Mouse (Mus musculus) neural tube, embryonic 13.5 days (tissue): ENCODE measurements around the gene Manea. TPM values are rescaled to one million over a fixed set of nuclear protein-coding genes. Genes with fewer than 3 reads are reported as not detected.
"Not testable (repeated sequence)": the region's sequence is repeated elsewhere in the genome, so short reads cannot be mapped to it uniquely, and the experiment has no call there.

Source experiments
- ATAC-seq: fragments of 200-750 bp; cut with Nextera tagmentation; 2 replicates; pipeline ENCODE4 v1.8.0; 2017; ENCODE audit warnings: low read depth, mild to moderate bottlenecking, moderate TSS enrichment, moderate library complexity
- H3K27ac ChIP-seq: fragments of 300-500 bp; sonication (generic); replicated peaks from 2 replicates; pipeline ENCODE4 v1.5.1; 2015; ENCODE audit warnings: moderate library complexity, mild to moderate bottlenecking, inconsistent platforms
- H3K27me3 ChIP-seq: fragments of 300-500 bp; sonication (generic); 2 replicates; pipeline ENCODE4 v1.6.1; 2015; ENCODE audit warnings: mild to moderate bottlenecking, inconsistent platforms
- H3K36me3 ChIP-seq: fragments of 300-500 bp; sonication (generic); 2 replicates; pipeline ENCODE4 v1.6.1; 2015; ENCODE audit warnings: mild to moderate bottlenecking, inconsistent platforms
- H3K4me1 ChIP-seq: fragments of 300-500 bp; sonication (generic); replicated peaks from 2 replicates; pipeline ENCODE4 v1.6.1; 2015; ENCODE audit warnings: inconsistent platforms
- H3K4me2 ChIP-seq: fragments of 300-500 bp; sonication (generic); 2 replicates; pipeline ENCODE4 v1.6.1; 2015; ENCODE audit warnings: inconsistent platforms, mild to moderate bottlenecking, moderate library complexity
- H3K4me3 ChIP-seq: fragments of 300-500 bp; sonication (generic); 2 replicates; pipeline ENCODE4 v1.5.1; 2015; ENCODE audit warnings: mild to moderate bottlenecking, inconsistent platforms
- H3K9ac ChIP-seq: fragments of 300-500 bp; sonication (generic); 2 replicates; pipeline ENCODE4 v1.6.1; 2015; ENCODE audit warnings: moderate library complexity, mild to moderate bottlenecking, inconsistent platforms
- H3K9me3 ChIP-seq: fragments of 300-500 bp; sonication (generic); 2 replicates; pipeline ENCODE4 v1.6.1; 2016; ENCODE audit warnings: inconsistent platforms
- WGBS: fragments of 180-500 bp; shearing (Covaris S2); methylation state at CpG from one replicate; pipeline ENCODE4 v1.1.7; 2015; 5-methylcytosine and 5-hydroxymethylcytosine counted together
- polyA plus RNA-seq: library from polyadenylated mRNA; unstranded; fragments of >200 nt; fragmentation: Nextera tagmentation; extraction: Ambion mirVana; gene quantifications from 2 replicates; pipeline ENCODE4 v1.2.1, GENCODE M21; 2015

Manea gene
- 16.3 and 17.0 TPM in 2 replicates for polyA plus RNA-seq

DNA sequence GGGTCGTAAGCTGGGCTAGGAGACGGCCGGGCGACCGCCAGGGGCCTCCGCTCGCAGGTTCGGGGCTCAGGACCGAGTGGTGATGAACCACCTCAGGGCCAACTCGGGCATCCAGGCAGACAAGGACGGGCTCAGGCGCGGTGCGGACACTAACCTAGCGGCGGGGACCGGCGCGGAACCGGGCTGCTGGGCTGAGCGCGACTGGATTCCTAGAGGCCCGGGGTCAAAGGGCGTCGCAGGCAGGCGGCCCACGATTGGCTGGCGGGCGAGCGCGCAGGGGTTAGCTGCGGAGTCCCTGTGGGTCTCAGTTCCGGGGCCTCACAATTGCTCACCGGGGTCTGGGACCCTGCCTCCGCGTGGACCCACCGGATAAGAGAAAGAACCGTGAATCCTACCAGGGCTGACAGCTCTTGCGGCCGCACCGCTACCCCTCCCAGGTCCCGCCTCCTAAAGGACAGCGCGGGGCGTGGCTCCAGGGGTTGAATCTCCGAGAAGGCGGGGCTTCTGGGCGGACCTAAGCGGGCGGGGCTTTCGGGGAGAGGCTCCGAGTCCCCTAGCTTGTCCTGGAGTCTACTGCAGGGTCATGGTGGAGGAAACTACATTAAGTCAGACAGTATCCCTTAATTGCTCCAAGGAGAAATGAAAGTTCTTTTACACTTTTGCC is at the start of gene Manea:
Manea (minus strand) TSS at position 449 of the 664 bp plus-strand sequence.
- Histone ChIP-seq H3K36me3 (no peaks in the 10 kb centered on the region), H3K9me3 (no peaks in the 10 kb centered on the region), H3K4me1 (peaks cover 17% of the 10 kb centered on the region), H3K4me3 (peak within 1 kb of the TSS; percentile 74), H3K27ac (peak within 1 kb of the TSS; percentile 89), H3K4me2 (peak within 1 kb of the TSS; percentile 63), H3K9ac (peak within 1 kb of the TSS; percentile 90), H3K27me3 (no peaks in the 10 kb centered on the region)
- 0% methylated on average over 52 of the region's 52 CpGs for WGBS
- peak; percentile 99 for ATAC-seq

DNA sequence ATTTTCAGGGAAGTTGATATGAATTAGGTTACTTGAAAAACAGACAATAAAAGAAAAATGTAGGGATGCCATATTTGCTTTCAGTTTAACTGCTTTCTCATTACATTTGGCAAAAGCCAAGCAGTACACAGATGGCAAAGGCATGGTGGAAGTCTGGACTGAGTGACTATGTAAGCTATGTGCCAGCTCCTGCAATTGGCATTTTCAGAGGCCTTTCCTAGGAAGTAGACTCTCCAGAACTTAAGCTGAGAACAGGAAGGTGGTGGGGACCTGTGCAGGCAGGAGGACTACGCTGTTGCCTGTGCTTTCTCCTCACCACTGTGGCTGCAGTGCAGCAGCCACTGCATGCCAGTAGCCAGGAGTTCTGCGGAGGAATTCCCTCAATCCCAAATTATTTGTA is 7.9 kb upstream of the Manea start:
- H3K9ac ChIP-seq = no peak overlapping the region
- no peak overlapping the region for H3K27ac ChIP-seq
- no peaks in the 10 kb centered on the region for H3K4me1 ChIP-seq
- H3K4me3 ChIP-seq = no peak overlapping the region
- no peaks in the 10 kb centered on the region for H3K36me3 ChIP-seq
- 90% methylated on average over 2 of the region's 2 CpGs for WGBS
- no peaks in the 10 kb centered on the region for H3K9me3 ChIP-seq
- ATAC-seq = no peak
- no peaks in the 10 kb centered on the region for H3K27me3 ChIP-seq
- H3K4me2 ChIP-seq = no peak overlapping the region

DNA sequence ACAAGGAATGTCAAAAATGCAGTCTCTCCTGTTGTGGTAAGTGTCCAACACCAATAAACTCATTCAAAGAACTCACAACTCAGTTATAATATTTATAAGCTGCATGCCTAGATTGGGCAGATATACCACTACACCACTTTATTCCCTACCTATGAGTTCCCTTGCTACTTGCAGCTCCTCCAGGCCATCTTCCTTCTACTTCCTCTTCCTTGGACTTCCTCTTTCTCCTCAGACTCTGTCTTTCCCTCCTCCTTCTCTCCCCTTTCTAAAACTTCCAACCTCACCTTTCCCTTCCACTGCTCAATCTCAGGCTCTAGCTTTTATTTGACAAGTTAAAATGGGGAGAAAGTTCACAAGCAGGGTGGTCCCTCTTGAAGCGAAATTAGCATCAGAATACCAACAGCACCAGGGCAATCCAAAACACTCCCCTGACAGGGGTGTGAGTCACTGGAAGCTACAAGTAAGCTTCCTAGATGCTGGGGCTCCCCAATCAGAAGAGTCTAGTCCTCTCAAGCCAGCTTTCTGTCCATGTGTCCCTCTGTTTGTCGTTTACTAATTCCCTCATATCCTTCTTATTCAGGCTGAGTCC is 7.0 kb upstream of the Manea start:
- no peak overlapping the region for H3K4me3 ChIP-seq
- H3K27ac ChIP-seq = no peak overlapping the region
- 20% methylated on average over 2 of the region's 2 CpGs for WGBS
- H3K4me1 ChIP-seq = no peaks in the 10 kb centered on the region
- no peak overlapping the region for H3K9ac ChIP-seq
- H3K4me2 ChIP-seq = no peak overlapping the region
- no peak for ATAC-seq
- no peaks in the 10 kb centered on the region for H3K9me3 ChIP-seq
- no peaks in the 10 kb centered on the region for H3K36me3 ChIP-seq
- no peaks in the 10 kb centered on the region for H3K27me3 ChIP-seq

DNA sequence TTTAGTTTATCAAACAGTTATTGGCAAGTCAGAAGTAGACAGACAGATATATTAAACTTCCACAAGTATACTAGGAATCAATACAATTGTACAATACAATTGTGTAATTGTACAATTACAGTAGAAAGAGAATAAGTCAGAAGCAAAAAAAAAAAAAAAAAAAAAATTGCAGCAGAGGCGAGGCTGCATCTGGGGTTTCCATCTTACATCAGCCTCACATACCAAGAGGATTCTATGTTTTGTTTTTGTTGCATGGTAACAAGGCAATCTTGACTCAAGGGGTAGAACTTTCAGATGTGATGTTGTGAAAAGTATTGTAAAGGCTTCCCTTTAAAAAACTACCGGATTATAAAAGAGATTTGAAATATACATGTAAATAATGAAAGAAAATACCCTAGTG is 548 bp upstream of the Manea start:
- H3K4me3 ChIP-seq = no peak overlapping the region
- no peaks in the 10 kb centered on the region for H3K9me3 ChIP-seq
- H3K27ac ChIP-seq = no peak overlapping the region
- H3K9ac ChIP-seq = no peak overlapping the region
- no peak overlapping the region for H3K4me2 ChIP-seq
- no peaks in the 10 kb centered on the region for H3K36me3 ChIP-seq
- 56% methylated on average over 2 of the region's 2 CpGs for WGBS
- no peak for ATAC-seq
- H3K27me3 ChIP-seq = no peaks in the 10 kb centered on the region
- peaks cover 17% of the 10 kb centered on the region for H3K4me1 ChIP-seq

- peak overlapping the region; percentile 89 for H3K27ac ChIP-seq
- no peaks in the 10 kb centered on the region for H3K9me3 ChIP-seq
- H3K4me2 ChIP-seq = peak overlapping the region; percentile 63
- no peaks in the 10 kb centered on the region for H3K36me3 ChIP-seq
- peak; percentile 24; the same call in 1 of the 2 replicates for ATAC-seq
- peak overlapping the region; percentile 74 for H3K4me3 ChIP-seq
- peak overlapping the region; percentile 90 for H3K9ac ChIP-seq
- WGBS = under 1% methylated on average over 16 of the region's 16 CpGs
- peaks cover 17% of the 10 kb centered on the region for H3K4me1 ChIP-seq
- H3K27me3 ChIP-seq = no peaks in the 10 kb centered on the region
These were observed 799 bp downstream of the Manea start for GRCm38 (mm10) chr4:26345741-26346442.

DNA sequence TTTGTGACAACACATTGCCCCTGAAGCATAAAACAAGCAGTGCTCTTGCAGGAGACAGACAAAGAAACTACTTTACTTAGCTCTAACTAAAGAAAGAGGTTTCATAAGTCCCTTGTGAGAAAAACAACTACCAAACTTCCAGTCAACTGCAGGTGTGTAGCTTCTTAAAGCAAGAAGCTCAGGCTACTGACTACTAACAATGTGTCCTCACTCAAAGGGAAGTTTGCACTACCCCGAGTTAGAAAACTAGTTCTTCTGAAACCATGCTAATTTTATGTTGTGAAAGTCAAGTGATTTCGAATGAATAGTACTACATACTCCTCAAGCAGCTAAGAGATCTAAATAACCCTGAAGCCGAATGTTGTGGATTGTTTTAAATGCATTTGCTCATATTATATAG is 1.6 kb downstream of the Manea start:
- peak overlapping the region; percentile 63 for H3K4me2 ChIP-seq
- H3K27ac ChIP-seq = no peak overlapping the region
- peak overlapping the region; percentile 74 for H3K4me3 ChIP-seq
- peaks cover 20% of the 10 kb centered on the region for H3K4me1 ChIP-seq
- H3K27me3 ChIP-seq = no peaks in the 10 kb centered on the region
- ATAC-seq = no peak
- no peaks in the 10 kb centered on the region for H3K9me3 ChIP-seq
- WGBS = 70% methylated on average over 3 of the region's 3 CpGs
- H3K9ac ChIP-seq = no peak overlapping the region
- H3K36me3 ChIP-seq = 0 out of 2 replicates have a peak, but pooled peaks cover 4% of the 10 kb centered on the region

DNA sequence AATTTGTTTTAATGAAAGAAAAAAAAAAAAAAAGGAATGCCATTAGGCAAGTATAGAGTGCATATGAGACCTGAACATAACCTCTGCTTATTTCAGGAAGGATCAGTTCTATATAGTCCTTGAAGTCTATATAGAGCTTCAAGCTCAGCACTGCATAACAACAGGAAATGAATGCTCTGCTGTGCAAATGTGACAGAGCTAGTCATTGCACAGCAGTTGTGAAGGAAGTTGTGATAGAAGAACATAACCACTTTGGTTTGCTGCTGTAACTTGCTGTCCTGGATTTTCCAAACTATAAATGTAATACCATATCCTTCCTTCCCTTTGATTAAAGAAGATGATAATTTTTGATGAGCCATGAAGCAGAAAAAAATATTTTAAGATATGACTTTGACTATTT is 4.3 kb downstream of the Manea start:
- no peak overlapping the region for H3K4me3 ChIP-seq
- peaks cover 37% of the 10 kb centered on the region for H3K4me1 ChIP-seq
- H3K36me3 ChIP-seq = 0 out of 2 replicates have a peak, but pooled peaks cover 7% of the 10 kb centered on the region
- H3K27me3 ChIP-seq = no peaks in the 10 kb centered on the region
- H3K4me2 ChIP-seq = no peak overlapping the region
- H3K9me3 ChIP-seq = no peaks in the 10 kb centered on the region
- H3K9ac ChIP-seq = no peak overlapping the region
- ATAC-seq = no peak
- H3K27ac ChIP-seq = no peak overlapping the region

DNA sequence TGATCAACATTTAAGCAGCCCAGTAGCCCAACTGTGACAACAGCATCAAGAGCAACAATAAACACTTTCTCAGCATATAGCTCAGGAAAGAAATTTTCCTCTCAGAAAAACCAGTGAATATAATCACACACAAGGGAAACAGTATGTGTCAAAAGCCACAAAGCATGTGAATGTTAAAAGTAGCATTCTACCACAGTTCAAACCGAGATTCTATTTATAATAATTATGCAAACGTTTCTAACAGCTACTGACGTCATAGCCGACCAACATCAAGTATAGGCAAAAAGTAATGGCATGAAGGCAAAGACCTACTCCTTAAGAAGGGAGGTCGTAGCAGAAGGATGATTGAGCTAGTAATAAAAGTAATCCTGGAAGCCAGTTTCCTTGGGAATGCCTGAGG is 8.1 kb downstream of the Manea start:
- ATAC-seq = no peak
- Histone ChIP-seq H3K9ac (no peak overlapping the region), H3K27ac (no peak overlapping the region), H3K27me3 (no peaks in the 10 kb centered on the region), H3K9me3 (no peaks in the 10 kb centered on the region), H3K36me3 (0 out of 2 replicates have a peak, but pooled peaks cover 7% of the 10 kb centered on the region), H3K4me1 (peaks cover 23% of the 10 kb centered on the region), H3K4me3 (no peak overlapping the region), H3K4me2 (no peak overlapping the region)
- WGBS = 79% methylated on average over 5 of the region's 5 CpGs

- Histone ChIP-seq H3K9ac (no peak overlapping the region), H3K9me3 (no peaks in the 10 kb centered on the region), H3K4me2 (no peak overlapping the region), H3K36me3 (0 out of 2 replicates have a peak, but pooled peaks cover 7% of the 10 kb centered on the region), H3K4me3 (no peak overlapping the region), H3K27ac (no peak overlapping the region), H3K4me1 (peaks cover 20% of the 10 kb centered on the region), H3K27me3 (no peaks in the 10 kb centered on the region)
- no peak for ATAC-seq
- 95% methylated on average over 5 of the region's 5 CpGs for WGBS
These were observed 10.1 kb downstream of the Manea start for GRCm38 (mm10) chr4:26336563-26336962.

GRCm38 (mm10) chr4:26304731-26305130 is 42.0 kb downstream of the Manea start:
- not testable (repeated sequence) for H3K9ac ChIP-seq, H3K4me1 ChIP-seq, H3K27me3 ChIP-seq, H3K4me3 ChIP-seq, ATAC-seq, H3K4me2 ChIP-seq, H3K36me3 ChIP-seq, H3K27ac ChIP-seq, H3K9me3 ChIP-seq
- WGBS = 88% methylated on average over 1 of the region's 1 CpGs

DNA sequence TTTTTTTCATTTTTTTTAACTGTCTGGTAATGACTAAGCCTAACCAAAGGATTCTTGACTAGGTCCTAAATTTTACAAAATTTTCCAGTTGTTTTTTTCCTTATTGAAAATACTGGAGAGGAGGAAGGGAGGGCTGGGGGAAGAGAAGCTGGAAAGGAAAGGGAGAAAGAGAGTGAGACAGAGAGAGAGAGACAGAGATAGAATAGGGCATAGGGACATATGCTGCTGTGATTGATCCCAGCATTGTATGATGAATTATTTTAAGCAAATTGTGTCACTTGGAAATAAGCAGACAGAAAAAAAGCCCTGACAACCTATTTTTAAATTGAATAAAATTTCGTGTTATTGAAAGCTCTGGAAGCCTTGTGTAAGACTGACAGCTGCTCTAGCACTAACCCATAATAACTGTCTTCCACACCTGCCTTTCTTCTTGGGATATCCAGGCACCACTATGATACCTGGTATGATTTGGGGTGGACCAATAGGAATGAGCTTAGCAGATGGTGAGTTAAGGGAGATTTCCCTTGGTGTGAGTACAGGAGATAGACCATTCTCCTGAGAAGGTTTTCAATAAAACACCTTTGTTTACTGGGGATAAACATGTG is 69.5 kb downstream of the Manea start:
- no peak for ATAC-seq
- Histone ChIP-seq H3K9me3 (no peaks in the 10 kb centered on the region), H3K4me2 (no peak overlapping the region), H3K4me1 (peaks cover 8% of the 10 kb centered on the region), H3K9ac (no peak overlapping the region), H3K27ac (no peak overlapping the region), H3K4me3 (no peak overlapping the region), H3K36me3 (no peaks in the 10 kb centered on the region), H3K27me3 (no peaks in the 10 kb centered on the region)
- 71% methylated on average over 1 of the region's 1 CpGs for WGBS

DNA sequence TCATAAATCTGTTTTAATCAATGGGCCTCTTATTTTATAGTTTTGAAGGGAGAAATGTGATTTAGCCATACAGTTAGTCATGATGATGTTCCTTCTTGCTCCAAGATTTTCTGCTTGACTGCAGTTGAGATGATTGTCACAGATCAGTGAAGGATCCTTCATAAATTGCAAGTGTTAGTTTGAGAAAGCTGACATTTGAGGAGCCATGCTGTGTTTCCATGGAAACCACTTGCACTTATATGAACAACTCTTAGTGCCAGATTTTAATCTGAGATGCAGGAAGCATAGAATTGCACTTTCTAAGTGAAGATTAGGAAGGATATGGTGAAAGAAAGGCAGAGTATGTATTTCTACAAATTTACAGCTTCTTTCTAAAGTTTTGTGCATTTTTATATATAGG is 70.4 kb downstream of the Manea start:
- Histone ChIP-seq H3K27ac (no peak overlapping the region), H3K4me1 (peaks cover 8% of the 10 kb centered on the region), H3K9ac (no peak overlapping the region), H3K36me3 (no peaks in the 10 kb centered on the region), H3K4me3 (no peak overlapping the region), H3K27me3 (no peaks in the 10 kb centered on the region), H3K4me2 (no peak overlapping the region), H3K9me3 (no peaks in the 10 kb centered on the region)
- ATAC-seq = no peak
